ENCODE assay signal across 32 mouse cellular contexts in genomic region chr3:146601205-146601604, GRCm38 (mm10). TPM values are rescaled to one million over a fixed set of nuclear protein-coding genes. Genes with fewer than 3 reads are reported as not detected.
DNase-seq lines count a peak whose midpoint lies in the region; ATAC-seq and TF ChIP-seq lines count a peak whose summit lies in the region.
"Had no signal": no experiment of that assay in that cellular context is flagged by ENCODE, and none has a peak within 500 bp of the region (broad histone marks: within the 10 kb centered on the region; RNA-seq: fewer than 3 reads in every experiment).

No protein-coding gene starts in this region.

- WGBS in heart, embryonic 14.5 days: 17% methylated on average over 2 of the region's 2 CpGs
- WGBS in liver, embryonic 15.5 days (ENCODE audit: insufficient replicate concordance): 57% methylated on average over 2 of the region's 2 CpGs

- TF ChIP-seq RAD21 in MEL (IDR thresholded peaks at IDR 0.05; ENCODE audit: low read depth, low read length): no peak

- H3K4me3 ChIP-seq in heart, embryonic 14.5 days (ENCODE audit: control insufficient read depth in 1 of 2, insufficient read depth in 1 of 2, low read depth in 1 of 2, low read length in 2 of 2): no peak overlapping the region
- no peak overlapping the region for H3K4me3 ChIP-seq in MEL (ENCODE audit: control insufficient read depth in 1 of 2, insufficient read depth in 1 of 2, low read depth in 2 of 2, low read length in 2 of 2)
- H3K4me3 ChIP-seq in liver, embryonic 15.5 days (replicated peaks): no peak overlapping the region
- H3K4me3 ChIP-seq: embryonic facial prominence, embryonic 12.5 days; erythroblast, embryonic 14.5 days; hindbrain, embryonic 10.5 days; limb, embryonic 12.5 days; megakaryocyte, embryonic 14.5 days; midbrain, embryonic 15.5 days; neural tube, embryonic 13.5 days had no signal

- no peak for DNase-seq in heart, adult 11 months
- DNase-seq in MEL (ENCODE audit: low read depth, low spot score): peak; percentile 24
- DNase-seq in c-Kit-positive CD71-positive TER-119-positive erythroid progenitor cells, embryonic 14.5 days (ENCODE audit: low spot score): peak; percentile 7
- DNase-seq in natural killer cell, adult 2 months (ENCODE audit: low spot score in 2 of 2): no peak
- no peak for DNase-seq in ovary, postnatal 36 days (ENCODE audit: low spot score)
- DNase-seq in B cell, adult 2 months: no peak
- DNase-seq: cerebellum, adult 18-20 months; cerebellum, postnatal 14 days; kidney, postnatal 36 days; layer of hippocampus, postnatal 36 days; lung, embryonic 14.5 days; right cerebral cortex, postnatal 4 days; thymus, postnatal 14 days had no signal

- TF ChIP-seq POLR2A in MEL (IDR thresholded peaks at IDR 0.05; ENCODE audit: control insufficient read depth in 1 of 2, insufficient read depth in 1 of 2, low read depth in 1 of 2, low read length in 2 of 2, poor library complexity in 1 of 2): no peak

- H3K9me3 ChIP-seq in heart, embryonic 14.5 days (ENCODE audit: control insufficient read depth, low read length): no peaks in the 10 kb centered on the region
- H3K9me3 ChIP-seq in MEL (replicated peaks; ENCODE audit: insufficient read depth, low read length): no peaks in the 10 kb centered on the region
- no peaks in the 10 kb centered on the region for H3K9me3 ChIP-seq in liver, embryonic 15.5 days (replicated peaks)
- H3K9me3 ChIP-seq: embryonic facial prominence, embryonic 12.5 days; hindbrain, embryonic 10.5 days; limb, embryonic 12.5 days; megakaryocyte, embryonic 14.5 days; midbrain, embryonic 15.5 days; neural tube, embryonic 13.5 days had no signal

- no peaks in the 10 kb centered on the region for H3K27me3 ChIP-seq in heart, embryonic 14.5 days (ENCODE audit: control insufficient read depth, insufficient read depth, low read length)
- peaks cover 0 to 2% of the 10 kb centered on the region in 2 experiments; a peak in 1 of 4 replicates for H3K27me3 ChIP-seq in MEL (ENCODE audit: control insufficient read depth in 1 of 2, insufficient read depth in 2 of 2, low read length in 2 of 2)
- H3K27me3 ChIP-seq in liver, embryonic 15.5 days: no peaks in the 10 kb centered on the region
- H3K27me3 ChIP-seq: embryonic facial prominence, embryonic 12.5 days; limb, embryonic 12.5 days; midbrain, embryonic 15.5 days; neural tube, embryonic 13.5 days had no signal

- no peak overlapping the region for H3K9ac ChIP-seq in heart, embryonic 14.5 days (ENCODE audit: low read length)
- no peak overlapping the region for H3K9ac ChIP-seq in MEL (ENCODE audit: control insufficient read depth, low read depth, low read length, poor library complexity, severe bottlenecking)
- H3K9ac ChIP-seq in liver, embryonic 15.5 days: no peak overlapping the region
- H3K9ac ChIP-seq: embryonic facial prominence, embryonic 12.5 days; limb, embryonic 12.5 days; lung, embryonic 14.5 days; midbrain, embryonic 15.5 days; neural tube, embryonic 13.5 days had no signal

- no peaks in the 10 kb centered on the region for H3K79me2 ChIP-seq in MEL (ENCODE audit: control insufficient read depth, insufficient read depth, low read length, poor library complexity)

- no peak overlapping the region for H3K4me2 ChIP-seq in heart, embryonic 14.5 days (ENCODE audit: low read length)
- no peak overlapping the region for H3K4me2 ChIP-seq in liver, embryonic 15.5 days
- H3K4me2 ChIP-seq: embryonic facial prominence, embryonic 12.5 days; limb, embryonic 12.5 days; lung, embryonic 14.5 days; midbrain, embryonic 15.5 days; neural tube, embryonic 13.5 days had no signal

- no peak for TF ChIP-seq EP300 in MEL (IDR thresholded peaks at IDR 0.05; ENCODE audit: low read depth in 1 of 2, low read length in 2 of 2)

- ATAC-seq in heart, embryonic 14.5 days (ENCODE audit: insufficient number of reproducible peaks, insufficient read depth, low FRiP score, low read depth): peak; percentile 67; the same call in 1 of the 2 replicates
- ATAC-seq in liver, embryonic 15.5 days (ENCODE audit: insufficient read depth): peak; percentile 60
- ATAC-seq: forebrain, embryonic 14.5 days; intestine, postnatal 0 days; midbrain, embryonic 15.5 days had no signal

- H3K27ac ChIP-seq in heart, embryonic 14.5 days (replicated peaks in 1 of 2; ENCODE audit: control insufficient read depth in 1 of 2, insufficient read depth in 1 of 2, low read depth in 2 of 2, low read length in 2 of 2): peak overlapping the region; percentile 49 to 72
- H3K27ac ChIP-seq in MEL (ENCODE audit: control insufficient read depth, low read depth, low read length): no peak overlapping the region
- H3K27ac ChIP-seq in liver, embryonic 15.5 days (replicated peaks): no peak overlapping the region
- H3K27ac ChIP-seq: embryonic facial prominence, embryonic 12.5 days; hindbrain, embryonic 10.5 days; limb, embryonic 12.5 days; midbrain, embryonic 15.5 days; neural tube, embryonic 13.5 days had no signal

- TF ChIP-seq CTCF in MEL (IDR thresholded peaks at IDR 0.05 in 2 of 3, conservative IDR thresholded peaks at IDR 0.05 in 1 of 3; ENCODE audit: control insufficient read depth in 1 of 3, insufficient read depth in 1 of 3, low read depth in 2 of 3, low read length in 3 of 3, poor library complexity in 1 of 3, severe bottlenecking in 1 of 3): no peak

- peaks cover 22 to 23% of the 10 kb centered on the region in 2 experiments for H3K4me1 ChIP-seq in heart, embryonic 14.5 days (ENCODE audit: control insufficient read depth in 2 of 2, insufficient read depth in 2 of 2, low read length in 2 of 2)
- no peaks in the 10 kb centered on the region for H3K4me1 ChIP-seq in MEL (ENCODE audit: control insufficient read depth in 1 of 2, insufficient read depth in 2 of 2, low read length in 2 of 2)
- peaks cover 12% of the 10 kb centered on the region for H3K4me1 ChIP-seq in liver, embryonic 15.5 days (replicated peaks)
- H3K4me1 ChIP-seq: embryonic facial prominence, embryonic 12.5 days; hindbrain, embryonic 10.5 days; limb, embryonic 12.5 days; midbrain, embryonic 15.5 days; neural tube, embryonic 13.5 days had no signal

- no peaks in the 10 kb centered on the region for H3K36me3 ChIP-seq in heart, embryonic 14.5 days (ENCODE audit: control insufficient read depth, insufficient read depth, low read length)
- H3K36me3 ChIP-seq in MEL (ENCODE audit: control insufficient read depth in 1 of 2, insufficient read depth in 2 of 2, low read length in 2 of 2): no peaks in the 10 kb centered on the region
- H3K36me3 ChIP-seq in liver, embryonic 15.5 days (replicated peaks): no peaks in the 10 kb centered on the region
- H3K36me3 ChIP-seq: embryonic facial prominence, embryonic 12.5 days; hindbrain, embryonic 10.5 days; limb, embryonic 12.5 days; midbrain, embryonic 15.5 days; neural tube, embryonic 13.5 days had no signal

TF ChIP-seq in MEL, 35 proteins besides CTCF, POLR2A, EP300 and RAD21:
- TF ChIP-seq MEF2A (IDR thresholded peaks at IDR 0.05; ENCODE audit: extremely low read depth, insufficient replicate concordance, low read depth, low read length, poor library complexity, severe bottlenecking) (no peak), UBTF (IDR thresholded peaks at IDR 0.05; ENCODE audit: borderline replicate concordance, insufficient read depth, low read depth, low read length) (no peak), MXI1 (IDR thresholded peaks at IDR 0.05; ENCODE audit: low read depth, low read length) (no peak), ZC3H11A (IDR thresholded peaks at IDR 0.05; ENCODE audit: low read depth, low read length) (no peak), TCF12 (IDR thresholded peaks at IDR 0.05; ENCODE audit: low read depth, low read length) (no peak), GATA1 (IDR thresholded peaks at IDR 0.05; ENCODE audit: low read depth, low read length) (0 out of 2 replicates have a peak, but pooled peaks have one; percentile 20), POLR2AphosphoS2 (IDR thresholded peaks at IDR 0.05; ENCODE audit: low read length) (no peak)

RNA-seq across cellular contexts. Expression of gene Dnase2b, which starts 14.2 kb away (rescaled TPM):
- not detected in 2 replicates for polyA plus RNA-seq in heart, embryonic 14.5 days (2014; fragmentation: Nextera tagmentation; extraction: Ambion mirVana)
- total RNA-seq in MEL (2012; rRNA removed): not detected in 2 replicates
- polyA plus RNA-seq in MEL (2012; ENCODE audit: insufficient read depth in 1 of 2, insufficient read length in 2 of 2, low read depth in 1 of 2, low replicate concordance in 2 of 2, missing spikeins in 1 of 2): not detected
- 2.1 and 3.3 TPM in 2 replicates for polyA plus RNA-seq in liver, embryonic 15.5 days (2015; fragmentation: Nextera tagmentation; extraction: Ambion mirVana)
- total RNA-seq: granulocyte monocyte progenitor cell, adult 5-6 weeks; layer of hippocampus, adult 8-10 months; layer of hippocampus, postnatal 36 days; left cerebral cortex, postnatal 10 days had no signal
- polyA plus RNA-seq: C2C12; embryonic facial prominence, embryonic 12.5 days; erythroblast, embryonic 14.5 days; forebrain, embryonic 14.5 days; hindbrain, embryonic 10.5 days; intestine, postnatal 0 days; kidney, embryonic 14.5 days; limb, embryonic 12.5 days; lung, embryonic 14.5 days; midbrain, embryonic 15.5 days; neural tube, embryonic 13.5 days; stomach, embryonic 14.5 days had no signal

RNA-seq across cellular contexts. Expression of gene Uox, which starts 31.0 kb away (rescaled TPM):
- polyA plus RNA-seq in heart, embryonic 14.5 days (2014; fragmentation: Nextera tagmentation; extraction: Ambion mirVana): not detected in 2 replicates
- total RNA-seq in MEL (2012; rRNA removed): not detected in 2 replicates
- not detected for polyA plus RNA-seq in MEL (2012; ENCODE audit: insufficient read depth in 1 of 2, insufficient read length in 2 of 2, low read depth in 1 of 2, low replicate concordance in 2 of 2, missing spikeins in 1 of 2)
- polyA plus RNA-seq in liver, embryonic 15.5 days (2015; fragmentation: Nextera tagmentation; extraction: Ambion mirVana): 30.4 and 56.2 TPM in 2 replicates
- total RNA-seq: granulocyte monocyte progenitor cell, adult 5-6 weeks had no signal
- polyA plus RNA-seq: C2C12; embryonic facial prominence, embryonic 12.5 days; erythroblast, embryonic 14.5 days; forebrain, embryonic 14.5 days; hindbrain, embryonic 10.5 days; kidney, embryonic 14.5 days; limb, embryonic 12.5 days; lung, embryonic 14.5 days; midbrain, embryonic 15.5 days; neural tube, embryonic 13.5 days; stomach, embryonic 14.5 days had no signal

RNA-seq across cellular contexts. Expression of gene 4930503B20Rik, which starts 49.9 kb away (rescaled TPM):
- 0.13 TPM in 1 of 2 replicates, not detected in the other for polyA plus RNA-seq in heart, embryonic 14.5 days (2014; fragmentation: Nextera tagmentation; extraction: Ambion mirVana)
- 0.08 TPM in 1 of 2 replicates, not detected in the other for total RNA-seq in MEL (2012; rRNA removed)
- not detected for polyA plus RNA-seq in MEL (2012; ENCODE audit: insufficient read depth in 1 of 2, insufficient read length in 2 of 2, low read depth in 1 of 2, low replicate concordance in 2 of 2, missing spikeins in 1 of 2)
- polyA plus RNA-seq in liver, embryonic 15.5 days (2015; fragmentation: Nextera tagmentation; extraction: Ambion mirVana): not detected in 2 replicates
- total RNA-seq: adrenal gland, postnatal 4 days; gastrocnemius, adult 8-10 months; layer of hippocampus, postnatal 36 days; left cerebral cortex, postnatal 10 days had no signal
- polyA plus RNA-seq: C2C12; embryonic facial prominence, embryonic 12.5 days; erythroblast, embryonic 14.5 days; forebrain, embryonic 14.5 days; hindbrain, embryonic 10.5 days; intestine, postnatal 0 days; kidney, embryonic 14.5 days; limb, embryonic 12.5 days; lung, embryonic 14.5 days; midbrain, embryonic 15.5 days; neural tube, embryonic 13.5 days; stomach, embryonic 14.5 days had no signal

Comparison
In these comparisons a context has a peak if more than half of its experiments do, and no peak if none do; other contexts are left out.
1. H3K27ac ChIP-seq: peak in heart, embryonic 14.5 days (2 of 2); none in MEL (single experiment) and liver, embryonic 15.5 days (single experiment).
2. DNase-seq: peak in MEL (single experiment) and c-Kit-positive CD71-positive TER-119-positive erythroid progenitor cells, embryonic 14.5 days (single experiment); none in heart, adult 11 months (single experiment), natural killer cell, adult 2 months (0 of 2), ovary, postnatal 36 days (single experiment) and B cell, adult 2 months (0 of 2).
3. RNA of gene Uox, which starts 31.0 kb away (polyA plus RNA-seq): 30.4 to 56.2 TPM in liver, embryonic 15.5 days; not detected in heart, embryonic 14.5 days and not detected in MEL; every median in the first group is over 10 times any median in the second.